ENCODE assay signal across 8 mouse cellular contexts in the genomic region with DNA sequence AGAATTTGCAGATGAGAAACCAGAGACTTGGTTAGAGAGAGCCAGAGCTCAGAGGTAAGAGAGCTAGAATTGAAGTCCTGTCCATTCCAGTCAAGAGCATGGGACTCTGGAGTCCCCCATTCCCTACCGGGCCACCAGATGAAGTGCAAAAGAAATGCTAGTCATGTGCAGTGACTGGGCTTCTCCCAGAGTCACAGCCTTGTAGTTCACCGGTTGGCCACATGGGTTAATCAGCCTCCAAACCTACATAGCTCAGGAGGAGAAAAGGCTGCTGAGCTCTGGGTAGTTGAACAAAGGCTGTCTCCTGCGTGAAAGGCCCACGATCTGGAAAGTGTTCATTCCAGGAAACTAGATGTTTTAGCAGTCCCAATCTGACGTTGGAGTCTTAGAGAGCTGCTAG. TPM values are rescaled to one million over a fixed set of nuclear protein-coding genes. Genes with fewer than 3 reads are reported as not detected.
DNase-seq lines count a peak whose midpoint lies in the region; ATAC-seq lines count a peak whose summit lies in the region.

No protein-coding gene starts in this region.

- H3K4me3 ChIP-seq in hindbrain, embryonic 13.5 days = no peak overlapping the region

- H3K27ac ChIP-seq in hindbrain, embryonic 13.5 days = no peak overlapping the region

- no peak overlapping the region for H3K4me2 ChIP-seq in hindbrain, embryonic 13.5 days

- peaks cover 7% of the 10 kb centered on the region; the same call in 1 of the 2 replicates for H3K27me3 ChIP-seq in hindbrain, embryonic 13.5 days

- no peaks in the 10 kb centered on the region for H3K36me3 ChIP-seq in hindbrain, embryonic 13.5 days

- H3K9me3 ChIP-seq in hindbrain, embryonic 13.5 days = no peaks in the 10 kb centered on the region

- peak; percentile 58 for DNase-seq in layer of hippocampus, postnatal 10 days (ENCODE audit: low spot score in 2 of 2)
- DNase-seq in layer of hippocampus, adult 9-10 months (ENCODE audit: low spot score) = no peak
- peak; percentile 26 for DNase-seq in NIH3T3 (ENCODE audit: low read depth)
- DNase-seq in cerebellum, adult 11-12 months = peak; percentile 41
- peak; percentile 41 to 47 for DNase-seq in lung, adult 18-20 months
- DNase-seq in thymus, postnatal 25 days = peak; percentile 14
- no peak for DNase-seq in layer of hippocampus, postnatal 14 days (ENCODE audit: low spot score in 2 of 2)

- 22% methylated on average over 5 of the region's 5 CpGs for WGBS in hindbrain, embryonic 13.5 days

- ATAC-seq in hindbrain, embryonic 13.5 days (ENCODE audit: low FRiP score) = 0 out of 2 replicates have a peak, but pooled peaks have one; percentile 39

- no peak overlapping the region for H3K9ac ChIP-seq in hindbrain, embryonic 13.5 days

- H3K4me1 ChIP-seq in hindbrain, embryonic 13.5 days (replicated peaks) = peaks cover 9% of the 10 kb centered on the region

RNA-seq across cellular contexts. Expression of a gene that starts 24.8 kb away (rescaled TPM):
- 10 to 100 TPM; 70.0 to 72.0 TPM for total RNA-seq in layer of hippocampus, postnatal 10 days (2021)
- 13.2 and 13.9 TPM in 2 replicates for polyA plus RNA-seq in hindbrain, embryonic 13.5 days (2015; fragmentation: Nextera tagmentation; extraction: Ambion mirVana)
- 10 to 100 TPM; 56.2 to 58.3 TPM for total RNA-seq in layer of hippocampus, postnatal 14 days (2021)

Comparison
In these comparisons a context has a peak if more than half of its experiments do, and no peak if none do; other contexts are left out.
1. DNase-seq: peak in layer of hippocampus, postnatal 10 days (2 of 2), NIH3T3 (single experiment), cerebellum, adult 11-12 months (single experiment), lung, adult 18-20 months (2 of 2) and thymus, postnatal 25 days (single experiment); none in layer of hippocampus, adult 9-10 months (single experiment) and layer of hippocampus, postnatal 14 days (0 of 2).